Mouse (Mus musculus) urinary bladder, adult 18-20 months (tissue): ENCODE measurements around the gene Anapc7.
"Not testable (repeated sequence)": the region's sequence is repeated elsewhere in the genome, so short reads cannot be mapped to it uniquely, and the experiment has no call there.

Source experiments
- DNase-seq, 2 experiments: peaks; one replicate each; pipeline ENCODE4 v3.0.0; 2022; ENCODE audit warnings: low spot score in 2 of 2, mixed read lengths in 2 of 2

The Anapc7 gene

GRCm38 (mm10) chr5:122405537-122405936 is 16.0 kb upstream of the Anapc7 start:
- no peak for DNase-seq

GRCm38 (mm10) chr5:122409692-122410645 is 11.5 kb upstream of the Anapc7 start:
- DNase-seq, result no peak

GRCm38 (mm10) chr5:122411892-122412291 is 9.6 kb upstream of the Anapc7 start:
- no peak for DNase-seq

DNA sequence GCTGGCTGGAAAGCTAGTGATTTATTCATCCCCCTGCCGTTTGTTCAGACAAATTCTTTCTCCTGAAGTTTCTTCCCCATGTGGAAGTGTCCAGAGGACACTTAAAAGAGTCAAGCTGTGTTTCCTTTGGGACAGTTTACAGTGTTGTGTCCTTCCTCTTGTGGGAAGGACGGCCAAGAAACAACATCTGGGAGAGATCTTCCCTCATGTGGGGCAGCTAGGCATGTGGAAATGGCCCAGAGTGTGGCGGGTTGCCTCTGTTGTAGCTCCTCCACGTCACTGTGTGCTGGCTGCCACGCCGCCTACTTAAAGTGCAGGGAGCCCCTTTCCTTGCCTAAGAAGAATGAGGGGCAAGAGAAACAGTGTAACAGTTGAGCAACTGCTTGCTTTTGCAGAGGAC is 8.7 kb upstream of the Anapc7 start:
- no peak for DNase-seq

GRCm38 (mm10) chr5:122414351-122414750 is 7.1 kb upstream of the Anapc7 start:
- no peak for DNase-seq

GRCm38 (mm10) chr5:122415465-122415864 is 6.0 kb upstream of the Anapc7 start:
- DNase-seq, result no peak

DNA sequence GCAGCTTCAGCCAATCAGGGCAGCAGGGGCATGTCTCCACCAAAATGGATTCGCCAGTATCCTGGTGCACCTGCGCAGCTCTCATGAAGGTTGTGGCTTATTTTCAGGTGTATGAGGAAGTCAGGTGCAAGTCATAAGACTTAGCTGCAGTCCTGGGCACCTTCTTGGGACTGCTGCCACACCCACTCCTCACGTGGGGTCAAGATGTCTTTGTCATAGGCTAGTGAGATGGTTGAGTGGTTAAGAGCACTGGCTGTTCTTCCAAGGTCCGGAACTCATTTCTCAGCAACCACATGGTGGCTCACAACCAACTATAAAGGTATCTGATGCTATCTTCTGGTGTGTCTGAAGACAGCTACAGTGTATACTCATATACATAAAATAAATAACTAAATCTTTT is 817 bp upstream of the Anapc7 start:
- DNase-seq, result not testable (repeated sequence)

DNA sequence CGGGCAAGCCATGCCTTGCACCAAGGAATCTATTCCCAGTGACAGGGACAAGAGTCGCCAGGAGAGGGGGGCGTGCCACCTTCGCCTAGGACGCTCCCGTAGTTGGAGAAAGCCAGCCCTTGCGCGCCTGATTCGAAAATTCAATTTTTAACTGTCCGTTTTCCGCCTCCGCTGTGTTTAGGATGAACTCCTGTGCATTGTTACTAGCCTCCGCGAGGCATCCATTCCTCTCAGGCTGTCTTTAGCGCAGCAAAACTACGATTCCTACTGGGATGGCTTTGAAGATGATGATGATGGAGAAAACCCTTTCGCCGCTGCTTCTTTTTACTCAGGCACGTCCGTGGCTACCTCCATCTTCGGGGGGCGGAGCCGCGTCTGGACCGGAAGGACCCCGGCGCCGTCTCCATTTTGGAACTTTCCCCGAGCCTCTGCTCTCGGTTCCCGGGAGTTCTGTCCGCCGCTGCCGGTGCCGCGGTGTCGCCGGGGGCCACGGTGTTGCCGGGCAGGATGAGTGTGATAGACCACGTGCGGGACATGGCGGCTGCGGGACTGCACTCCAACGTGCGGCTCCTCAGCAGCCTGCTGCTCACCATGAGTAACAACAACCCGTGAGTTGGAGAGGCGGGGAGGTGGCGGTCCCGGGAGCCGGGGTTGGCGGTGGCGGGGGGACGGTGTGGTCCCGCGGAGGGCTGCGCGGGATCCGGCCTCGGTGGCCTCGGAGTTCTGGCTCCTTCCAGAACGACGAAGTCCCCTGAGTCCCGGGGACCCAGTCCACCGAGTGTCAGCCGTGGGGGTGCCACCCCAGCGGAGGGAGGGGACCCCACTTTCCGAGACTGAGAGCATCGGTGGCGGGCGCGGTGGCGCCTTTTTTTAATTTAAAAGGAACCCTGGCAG is 825 bp downstream of the Anapc7 start:
- DNase-seq, result peak; percentile 82 to 97

GRCm38 (mm10) chr5:122423083-122423482 is 1.6 kb downstream of the Anapc7 start:
- DNase-seq, result no peak

- no peak for DNase-seq
Observed at GRCm38 (mm10) chr5:122425550-122425949, 4.1 kb downstream of the Anapc7 start.

- DNase-seq, result no peak
Observed at GRCm38 (mm10) chr5:122430036-122430775, 8.7 kb downstream of the Anapc7 start.

DNA sequence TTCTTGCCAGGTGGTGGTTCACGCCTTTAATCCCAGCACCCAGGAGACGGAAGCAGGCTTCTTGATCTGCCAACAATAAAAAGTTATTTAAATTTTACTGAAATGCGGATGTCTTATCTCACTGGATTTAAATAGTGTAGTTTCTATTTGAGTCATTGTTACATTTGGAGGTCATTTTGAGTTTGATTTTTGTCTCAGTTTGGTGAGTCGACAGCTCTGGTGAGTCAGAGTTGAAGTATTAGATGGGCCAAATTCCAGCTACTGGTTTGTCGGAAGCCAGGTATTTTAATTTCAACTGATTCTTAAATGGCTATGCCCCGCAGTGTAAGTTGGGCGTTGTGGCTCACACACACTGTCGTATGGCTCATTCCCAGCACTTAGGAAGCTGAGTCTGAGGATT is 9.7 kb downstream of the Anapc7 start:
- DNase-seq, result no peak

DNA sequence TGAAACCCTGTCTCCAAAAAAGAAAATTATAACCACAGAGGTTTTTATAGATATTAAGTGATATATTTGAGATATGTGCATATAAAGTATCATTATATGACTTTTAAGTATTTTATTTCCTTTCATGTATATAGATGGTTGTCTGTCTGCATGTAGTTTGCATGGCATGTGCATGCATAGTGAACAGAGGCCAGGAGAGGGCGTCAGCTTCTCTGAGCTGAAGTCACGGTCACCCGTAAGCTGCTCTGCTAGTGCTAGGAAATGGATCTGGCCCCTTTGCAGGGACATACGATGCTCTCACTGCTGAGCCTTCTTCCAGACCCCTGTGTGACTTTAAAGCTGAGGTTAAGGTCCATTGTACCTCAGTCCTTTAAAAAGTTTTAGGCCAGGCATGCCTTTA is 13.0 kb downstream of the Anapc7 start:
- DNase-seq, result no peak

DNA sequence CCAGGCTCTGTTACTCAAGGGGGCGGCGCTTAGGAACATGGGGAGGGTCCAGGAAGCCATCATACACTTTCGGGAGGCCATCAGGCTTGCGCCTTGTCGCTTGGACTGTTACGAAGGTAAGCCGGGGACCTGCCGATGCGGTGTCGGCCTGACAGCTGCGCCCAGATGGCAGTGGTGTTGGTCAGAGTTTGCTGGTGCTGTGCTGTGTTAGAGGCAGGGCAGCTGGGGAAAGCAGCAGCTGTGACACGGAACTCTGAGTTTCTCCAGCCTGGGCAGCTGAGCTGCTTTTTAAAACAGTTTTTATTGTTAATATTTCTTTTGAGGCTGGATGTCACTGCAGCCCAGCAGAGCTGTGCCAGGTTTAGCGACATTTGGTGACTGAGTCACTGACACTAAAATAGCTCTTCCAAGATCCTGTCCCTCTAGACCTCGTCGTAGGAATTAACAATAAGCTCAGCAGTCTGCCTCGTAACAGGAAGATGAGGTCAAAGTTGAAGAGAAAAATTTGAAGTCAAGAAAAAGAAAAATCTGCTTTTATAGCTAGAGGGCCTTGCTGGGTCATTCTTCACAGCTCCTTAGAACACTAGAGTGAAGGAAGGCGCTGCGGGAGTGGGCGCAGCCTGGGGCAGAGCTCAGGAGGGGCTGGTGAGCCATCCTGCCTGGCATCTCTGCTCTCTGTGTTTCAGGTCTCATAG is 18.1 kb downstream of the Anapc7 start:
- DNase-seq, result no peak

DNA sequence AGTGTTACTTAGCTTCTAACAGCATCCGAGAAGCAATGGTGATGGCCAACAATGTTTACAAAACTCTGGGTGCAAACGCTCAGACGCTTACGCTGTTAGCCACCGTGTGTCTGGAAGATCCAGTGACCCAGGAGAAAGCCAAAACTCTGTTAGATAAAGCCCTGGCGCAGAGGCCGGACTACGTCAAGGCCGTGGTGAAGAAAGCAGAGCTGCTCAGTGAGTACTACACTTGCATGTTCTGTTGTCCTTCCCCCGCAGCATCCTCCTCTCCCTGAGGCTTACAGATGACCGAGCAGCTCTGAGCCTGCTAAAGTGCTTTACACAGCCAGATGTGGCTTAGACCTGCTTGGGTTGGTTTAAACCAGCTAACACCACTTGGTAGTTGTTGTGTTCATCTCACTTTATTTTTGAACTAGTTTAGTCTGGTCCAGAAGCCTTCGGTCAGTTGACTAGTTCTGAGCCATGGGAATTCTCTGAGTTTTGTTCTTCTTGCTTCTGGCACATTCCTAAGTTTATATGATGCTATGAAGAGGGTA is 18.7 kb downstream of the Anapc7 start:
- DNase-seq, result no peak

- DNase-seq, result no peak
Observed at GRCm38 (mm10) chr5:122444492-122444891, 23.0 kb downstream of the Anapc7 start.

DNA sequence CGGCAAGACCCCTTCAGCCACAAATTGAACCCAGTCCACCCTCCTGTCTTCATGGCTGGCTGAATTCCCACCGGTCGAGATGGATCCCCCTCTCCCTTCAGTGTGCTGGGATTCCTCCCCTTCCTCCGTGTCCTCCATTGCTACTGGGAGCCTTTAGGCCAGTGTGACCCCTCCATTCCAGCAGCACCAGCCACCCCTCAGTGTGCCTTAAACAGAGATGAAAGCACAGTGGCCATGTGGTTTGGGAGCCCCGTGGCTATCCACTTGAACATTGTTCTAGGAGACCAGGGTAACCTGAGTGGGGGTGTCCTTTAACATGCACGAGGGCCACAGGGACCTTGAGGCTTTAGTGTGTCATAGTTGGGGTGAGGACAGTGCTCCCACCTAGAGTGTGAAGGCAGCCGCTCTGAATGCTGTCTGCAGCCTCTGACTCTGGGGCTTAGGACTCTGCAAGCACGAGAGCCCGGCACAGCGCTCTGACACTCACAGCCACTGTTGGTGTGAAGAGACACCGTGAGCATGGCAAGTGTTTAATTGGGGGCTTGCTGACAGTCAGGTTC is 23.6 kb downstream of the Anapc7 start:
- DNase-seq, result no peak

- peak in 1 of 2 experiments; percentile 43 for DNase-seq
Observed at GRCm38 (mm10) chr5:122447857-122448256, 26.4 kb downstream of the Anapc7 start.

- DNase-seq, result no peak
Observed at GRCm38 (mm10) chr5:122448869-122449268, 27.4 kb downstream of the Anapc7 start.

- DNase-seq, result no peak
Observed at GRCm38 (mm10) chr5:122449946-122450345, 28.5 kb downstream of the Anapc7 start.

DNA sequence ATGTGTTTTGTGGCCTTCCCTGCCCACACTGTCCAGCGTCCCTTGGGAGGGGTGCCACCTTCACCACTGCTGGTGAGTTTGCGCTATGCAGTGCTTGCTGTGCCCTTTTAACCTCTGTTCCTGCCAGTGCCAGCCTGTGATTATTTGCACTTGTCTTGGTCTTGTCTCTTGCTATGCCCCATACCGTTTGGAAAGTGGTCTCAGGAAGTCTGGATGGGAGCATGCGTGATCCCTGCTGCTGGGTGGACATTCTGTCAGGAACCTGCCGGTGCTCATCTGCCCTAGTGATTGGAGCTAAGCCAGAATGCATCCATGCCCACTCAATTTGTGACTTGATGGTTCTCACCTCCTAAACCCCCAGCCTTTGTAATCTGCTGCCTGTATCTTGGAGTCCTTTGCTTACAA is 29.4 kb downstream of the Anapc7 start:
- DNase-seq, result no peak
